Mouse (Mus musculus) forebrain, embryonic 14.5 days (tissue): ENCODE measurements around the gene Dnah7c. TPM values are rescaled to one million over a fixed set of nuclear protein-coding genes. Genes with fewer than 3 reads are reported as not detected.
A peak's percentile ranks its signal among the peaks of the same experiment; 100 is the strongest.

Experiments used
- ATAC-seq: fragments of 200-750 bp; cut with Nextera tagmentation; 2 replicates; pipeline ENCODE4 v1.8.0; 2017; ENCODE audit warnings: mild to moderate bottlenecking, moderate library complexity
- DNase-seq: peaks from one replicate; pipeline ENCODE4 v3.0.0-alpha.2; 2015; ENCODE audit warnings: low spot score
- H3K27ac ChIP-seq: fragments of 300-500 bp; sonication (generic); 2 replicates; pipeline ENCODE4 v1.5.1; 2014; ENCODE audit warnings: low read depth, mild to moderate bottlenecking, control low read depth, low read length, moderate library complexity
- H3K27me3 ChIP-seq: fragments of 300-500 bp; sonication (generic); replicated peaks from 2 replicates; pipeline ENCODE4 v1.6.1; 2014; ENCODE audit warnings: low read length, control low read depth, mixed read lengths; ENCODE audit not compliant: control insufficient read depth, insufficient read depth
- H3K36me3 ChIP-seq: fragments of 300-500 bp; sonication (generic); 2 replicates; pipeline ENCODE4 v1.6.1; 2014; ENCODE audit warnings: low read length, control low read depth; ENCODE audit not compliant: control insufficient read depth, insufficient read depth
- H3K4me1 ChIP-seq: fragments of 300-500 bp; sonication (generic); 2 replicates; pipeline ENCODE4 v1.6.1; 2014; ENCODE audit warnings: antibody characterized with exemption, low read length, control low read depth; ENCODE audit not compliant: control insufficient read depth, insufficient read depth
- H3K4me2 ChIP-seq: fragments of 300-500 bp; sonication (generic); 2 replicates; pipeline ENCODE4 v1.6.1; 2014; ENCODE audit warnings: mild to moderate bottlenecking, control low read depth, low read length
- H3K4me3 ChIP-seq: fragments of 300-500 bp; sonication (generic); 2 replicates; pipeline ENCODE4 v1.5.1; 2014; ENCODE audit warnings: low read depth, low read length, control low read depth
- H3K9ac ChIP-seq: fragments of 300-500 bp; sonication (generic); 2 replicates; pipeline ENCODE4 v1.6.1; 2014; ENCODE audit warnings: mild to moderate bottlenecking, low read length, control low read depth, moderate library complexity
- H3K9me3 ChIP-seq: fragments of 300-500 bp; sonication (generic); replicated peaks from 2 replicates; pipeline ENCODE4 v1.6.1; 2016; ENCODE audit warnings: low read length, control low read depth, mixed read lengths; ENCODE audit not compliant: control insufficient read depth
- WGBS: fragments of 180-500 bp; shearing (Covaris S2); extraction: QIAGEN DNeasy Blood & Tissue Kit; methylation state at CpG from one replicate; pipeline ENCODE4 v1.1.7; 2014; 5-methylcytosine and 5-hydroxymethylcytosine counted together
- polyA plus RNA-seq: library from polyadenylated mRNA; unstranded; fragments of >200 nt; fragmentation: Nextera tagmentation; extraction: Ambion mirVana; gene quantifications from 2 replicates; pipeline ENCODE4 v1.2.1, GENCODE M21; 2014

The Dnah7c gene
- polyA plus RNA-seq, 1 experiment from 2014 or later = 0.11 TPM

DNA sequence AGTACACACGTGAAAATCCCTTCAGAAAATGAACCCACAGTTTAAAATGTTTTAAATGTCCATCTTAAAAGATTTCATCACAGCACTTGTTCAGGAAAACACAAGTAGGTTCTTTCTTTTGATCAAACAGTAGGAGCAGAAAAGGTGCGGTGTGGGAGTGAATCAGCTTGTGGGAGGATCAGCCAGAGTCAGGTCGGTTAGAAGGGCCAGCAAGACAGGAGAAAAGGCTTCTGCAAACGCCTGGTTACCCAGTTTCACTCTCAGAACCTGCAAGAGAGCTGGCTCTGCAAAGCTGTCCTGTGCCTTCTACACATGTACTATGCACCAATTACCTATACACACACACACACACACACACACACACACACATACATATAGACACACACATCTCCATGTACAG, 418.0 kb downstream of the Dnah7c start:
- WGBS = 67% methylated on average over 4 of the region's 4 CpGs
- no peak for DNase-seq

DNA sequence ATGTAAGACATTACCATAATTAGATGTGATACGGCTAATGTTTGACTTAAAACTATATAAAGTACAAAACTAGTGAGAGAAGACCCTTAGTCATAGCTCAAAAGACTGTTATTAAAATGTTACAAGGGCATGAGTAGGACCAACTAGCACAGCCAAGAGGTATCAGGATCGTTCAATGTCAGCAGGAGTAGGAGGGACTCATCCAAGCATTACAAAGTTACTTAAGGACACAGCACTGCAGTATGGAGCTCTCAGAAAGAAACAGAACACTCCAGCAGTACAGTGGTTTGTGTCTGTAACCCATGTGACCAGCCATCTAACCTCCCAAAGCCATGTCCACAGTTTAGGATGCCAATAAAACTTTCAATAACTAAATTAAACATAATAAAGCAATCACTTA, 418.9 kb downstream of the Dnah7c start:
- Histone ChIP-seq H3K9ac (no peak overlapping the region), H3K27me3 (no peaks in the 10 kb centered on the region), H3K27ac (no peak overlapping the region), H3K9me3 (no peaks in the 10 kb centered on the region), H3K36me3 (no peaks in the 10 kb centered on the region), H3K4me3 (no peak overlapping the region), H3K4me1 (no peaks in the 10 kb centered on the region), H3K4me2 (no peak overlapping the region)
- ATAC-seq (no peak), DNase-seq (no peak)
- 72% methylated on average over 2 of the region's 2 CpGs for WGBS

More for the DNA sequence above, 418.0 kb downstream of the Dnah7c start:
- Histone ChIP-seq H3K36me3 (no peaks in the 10 kb centered on the region), H3K4me2 (no peak overlapping the region), H3K4me1 (no peaks in the 10 kb centered on the region), H3K27me3 (no peaks in the 10 kb centered on the region), H3K27ac (no peak overlapping the region), H3K9ac (no peak overlapping the region), H3K9me3 (no peaks in the 10 kb centered on the region), H3K4me3 (no peak overlapping the region)
- ATAC-seq = no peak

DNA sequence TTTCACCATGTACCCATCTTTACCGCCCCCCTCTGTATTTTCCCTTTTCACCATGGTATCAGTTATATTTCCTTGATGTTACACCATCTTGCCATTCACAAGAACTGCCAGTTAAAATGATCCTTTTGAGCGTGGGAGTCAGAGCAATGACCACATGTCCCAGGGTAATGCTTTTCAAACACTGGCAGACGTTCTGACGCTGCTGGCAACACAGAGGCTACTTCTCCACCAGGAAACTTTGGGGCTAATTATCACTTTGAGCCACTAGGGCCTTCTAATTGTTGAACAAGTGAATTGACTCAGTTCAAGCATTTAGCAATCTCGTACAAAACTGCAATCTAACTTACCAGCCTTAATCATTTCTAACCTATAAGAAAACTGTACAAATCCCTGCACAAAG, 419.8 kb downstream of the Dnah7c start:
- Histone ChIP-seq H3K36me3 (no peaks in the 10 kb centered on the region), H3K27ac (no peak overlapping the region), H3K9me3 (no peaks in the 10 kb centered on the region), H3K4me2 (no peak overlapping the region), H3K9ac (no peak overlapping the region), H3K4me1 (no peaks in the 10 kb centered on the region), H3K4me3 (no peak overlapping the region), H3K27me3 (no peaks in the 10 kb centered on the region)
- 17% methylated on average over 5 of the region's 5 CpGs for WGBS
- ATAC-seq (no peak), DNase-seq (peak; percentile 39)

GRCm38 (mm10) chr1:46849758-46850157, 424.4 kb downstream of the Dnah7c start:
- Histone ChIP-seq H3K27ac (no peak overlapping the region), H3K4me2 (no peak overlapping the region)
- no peak for ATAC-seq

DNA sequence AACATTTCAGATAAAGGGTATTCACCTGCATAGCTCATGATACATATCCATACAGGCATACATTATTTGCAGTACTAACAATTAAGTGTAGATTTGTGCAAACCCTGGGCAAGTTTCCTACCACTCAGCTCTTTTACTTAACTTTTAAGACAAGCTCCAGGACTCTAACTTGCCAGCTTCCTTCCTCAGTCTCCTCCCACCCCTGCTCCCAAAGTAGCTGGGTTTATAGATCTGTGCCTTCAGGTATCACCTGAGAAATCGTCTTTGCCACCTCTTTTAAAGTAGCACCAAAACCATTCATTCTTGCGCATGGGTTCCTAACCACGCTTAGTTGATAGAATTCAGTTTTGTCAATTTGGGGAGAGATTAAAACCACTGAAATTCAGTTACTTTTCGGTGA, 426.2 kb downstream of the Dnah7c start:
- ATAC-seq (no peak), DNase-seq (no peak)
- Histone ChIP-seq H3K27me3 (no peaks in the 10 kb centered on the region), H3K27ac (no peak overlapping the region), H3K4me2 (peak overlapping the region; percentile 68), H3K9ac (peak overlapping the region; percentile 35; the same call in 1 of the 2 replicates), H3K4me3 (peak overlapping the region; percentile 87; the same call in 1 of the 2 replicates), H3K36me3 (no peaks in the 10 kb centered on the region), H3K9me3 (no peaks in the 10 kb centered on the region), H3K4me1 (peaks cover 16% of the 10 kb centered on the region)
- 53% methylated on average over 4 of the region's 4 CpGs for WGBS

More at GRCm38 (mm10) chr1:46849758-46850157, 424.4 kb downstream of the Dnah7c start:
- WGBS = 55% methylated on average over 1 of the region's 1 CpGs
- H3K4me3 ChIP-seq = no peak overlapping the region
- no peaks in the 10 kb centered on the region for H3K9me3 ChIP-seq
- no peaks in the 10 kb centered on the region for H3K36me3 ChIP-seq
- no peak overlapping the region for H3K9ac ChIP-seq
- H3K4me1 ChIP-seq = peaks cover 15% of the 10 kb centered on the region
- peak; percentile 93 for DNase-seq
- no peaks in the 10 kb centered on the region for H3K27me3 ChIP-seq

- Histone ChIP-seq H3K27ac (no peak overlapping the region), H3K4me2 (peak overlapping the region; percentile 68), H3K9ac (peak overlapping the region; percentile 98), H3K9me3 (no peaks in the 10 kb centered on the region), H3K36me3 (no peaks in the 10 kb centered on the region), H3K4me3 (peak overlapping the region; percentile 87), H3K4me1 (peaks cover 16% of the 10 kb centered on the region), H3K27me3 (no peaks in the 10 kb centered on the region)
- WGBS = 0% methylated on average over 4 of the region's 4 CpGs
- no peak for ATAC-seq
- no peak for DNase-seq
Measured at GRCm38 (mm10) chr1:46852216-46852599, 426.8 kb downstream of the Dnah7c start.

DNA sequence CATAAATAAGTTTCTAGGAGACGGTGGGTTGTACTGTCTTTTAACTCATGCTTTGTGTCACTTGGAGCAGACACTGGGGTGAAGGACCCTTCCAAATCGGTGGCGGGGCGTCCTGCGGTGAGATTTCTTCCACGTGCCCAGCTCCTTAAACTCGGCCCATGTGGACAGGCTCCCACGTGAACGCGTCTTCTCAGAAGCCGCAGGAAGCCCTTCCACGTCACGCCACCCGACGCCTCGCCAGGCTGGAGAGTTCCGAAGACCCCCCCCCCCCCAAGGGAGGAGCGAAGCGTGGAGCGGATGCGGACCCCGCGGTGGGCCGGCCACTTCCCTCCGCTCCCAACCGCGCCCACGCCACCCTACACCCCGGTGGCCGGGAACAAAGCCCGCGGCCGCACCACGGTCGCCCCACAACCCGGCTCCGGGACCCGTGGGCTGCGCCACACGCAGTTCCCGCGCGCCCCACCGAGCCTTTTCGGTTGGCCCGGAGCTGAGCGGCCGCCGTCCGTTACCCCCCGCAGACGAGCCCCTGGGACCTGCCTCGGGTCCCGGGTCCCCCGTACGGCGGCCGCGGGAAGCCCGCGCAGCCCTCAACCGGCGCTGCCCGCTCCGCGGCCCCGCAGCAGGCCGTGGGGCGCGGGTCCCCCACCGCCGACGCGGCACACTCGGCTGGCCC, 427.3 kb downstream of the Dnah7c start:
- Histone ChIP-seq H3K9ac (peak overlapping the region; percentile 98), H3K9me3 (no peaks in the 10 kb centered on the region), H3K4me3 (peak overlapping the region; percentile 87), H3K36me3 (no peaks in the 10 kb centered on the region), H3K4me2 (peak overlapping the region; percentile 68), H3K27me3 (no peaks in the 10 kb centered on the region), H3K4me1 (peaks cover 16% of the 10 kb centered on the region), H3K27ac (peak overlapping the region; percentile 99)
- under 1% methylated on average over 51 of the region's 75 CpGs for WGBS
- ATAC-seq (peak; percentile 44), DNase-seq (peak; percentile 76)

DNA sequence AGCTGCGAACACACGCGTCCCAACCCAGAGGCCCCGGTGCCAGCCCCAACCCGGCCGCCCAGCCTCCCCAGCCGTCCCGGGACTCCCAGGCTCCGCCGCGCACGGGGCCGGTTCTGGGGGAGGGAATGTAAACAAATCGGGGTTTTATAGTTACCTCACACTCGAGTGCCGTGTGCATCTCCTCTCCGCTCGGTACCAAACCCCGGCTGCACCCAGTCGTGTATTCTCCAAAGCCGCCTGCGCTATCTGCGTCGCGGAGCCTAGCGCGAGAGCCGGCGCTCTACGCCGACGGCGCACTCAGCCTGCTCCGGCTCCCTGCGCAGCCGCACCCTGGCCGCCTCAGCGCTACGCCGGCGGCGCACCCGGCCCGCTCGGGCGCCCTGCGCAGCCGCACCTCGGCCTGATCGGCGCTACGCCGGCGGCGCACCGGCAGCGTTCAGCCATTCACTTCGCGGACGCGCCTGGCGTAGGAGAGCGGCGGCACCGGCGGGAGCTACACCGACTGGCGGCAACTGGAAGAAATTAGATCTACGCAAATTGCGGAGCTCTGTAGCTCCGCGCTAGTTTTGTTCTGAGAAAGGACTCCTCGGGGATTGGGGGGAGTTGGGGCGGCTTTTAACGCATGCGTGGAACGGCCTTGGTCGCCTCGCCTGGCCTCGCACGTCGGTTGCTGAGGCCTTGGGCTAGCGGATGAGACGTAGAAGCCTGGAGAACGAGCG, 428.1 kb downstream of the Dnah7c start:
- ATAC-seq (peak; percentile 95), DNase-seq (peak; percentile 99)
- peaks cover 16% of the 10 kb centered on the region for H3K4me1 ChIP-seq
- H3K4me3 ChIP-seq = peak overlapping the region; percentile 87
- under 1% methylated on average over 84 of the region's 86 CpGs for WGBS
- H3K9me3 ChIP-seq = no peaks in the 10 kb centered on the region
- no peaks in the 10 kb centered on the region for H3K36me3 ChIP-seq
- no peaks in the 10 kb centered on the region for H3K27me3 ChIP-seq
- peak overlapping the region; percentile 68 for H3K4me2 ChIP-seq
- peak overlapping the region; percentile 98 for H3K9ac ChIP-seq
- peak overlapping the region; percentile 99 for H3K27ac ChIP-seq
